Mouse (Mus musculus) liver, embryonic 14.5 days (tissue): ENCODE results near the gene Lcp2. TPM values are rescaled to one million over a fixed set of nuclear protein-coding genes. Genes with fewer than 3 reads are reported as not detected.

Source experiments
- ATAC-seq: fragments of 200-750 bp; cut with Nextera tagmentation; 2 replicates; pipeline ENCODE4 v1.8.0; 2017; ENCODE audit warnings: moderate number of reproducible peaks, mild to moderate bottlenecking, moderate library complexity; ENCODE audit not compliant: insufficient read depth
- DNase-seq, 3 experiments: peaks; one replicate each; pipeline ENCODE4 v3.0.0-alpha.2; 2012 to 2013; ENCODE audit warnings: low read depth in 3 of 3, low spot score in 3 of 3
- H3K27ac ChIP-seq: fragments of 300-500 bp; sonication (generic); 2 replicates; pipeline ENCODE4 v1.5.1; 2014; ENCODE audit warnings: moderate library complexity, mild to moderate bottlenecking, control low read depth, inconsistent platforms
- H3K27me3 ChIP-seq: fragments of 300-500 bp; sonication (generic); 2 replicates; pipeline ENCODE4 v1.6.1; 2014; ENCODE audit warnings: mild to moderate bottlenecking, low read length, moderate library complexity; ENCODE audit not compliant: control insufficient read depth, insufficient read depth
- H3K36me3 ChIP-seq: fragments of 300-500 bp; sonication (generic); replicated peaks from 2 replicates; pipeline ENCODE4 v1.6.1; 2014; ENCODE audit warnings: low read depth; ENCODE audit not compliant: control insufficient read depth, insufficient read depth
- H3K4me1 ChIP-seq, 2 experiments: fragments of 200-500 bp in 1 of 2; fragments of 300-500 bp in 1 of 2; sonication (generic) in 1 of 2; replicated peaks; 2 replicates each; pipeline ENCODE4 v1.6.1; 2012 to 2014; ENCODE audit warnings: antibody characterized with exemption in 1 of 2, inconsistent platforms in 1 of 2, low read length in 1 of 2; ENCODE audit not compliant: control insufficient read depth in 2 of 2, insufficient read depth in 2 of 2
- H3K4me2 ChIP-seq: fragments of 300-500 bp; sonication (generic); 2 replicates; pipeline ENCODE4 v1.6.1; 2014; ENCODE audit warnings: low read depth, mild to moderate bottlenecking, control low read depth, moderate library complexity
- H3K4me3 ChIP-seq, 2 experiments: fragments of 200-500 bp in 1 of 2; fragments of 300-500 bp in 1 of 2; sonication (generic) in 1 of 2; 2 replicates each; pipeline ENCODE4 v1.5.1; 2012 to 2014; ENCODE audit warnings: low read depth in 2 of 2, low read length in 2 of 2, mild to moderate bottlenecking in 2 of 2, control low read depth in 1 of 2, inconsistent platforms in 1 of 2, moderate library complexity in 1 of 2; ENCODE audit not compliant: insufficient read depth in 1 of 2
- H3K9ac ChIP-seq: fragments of 300-500 bp; sonication (generic); replicated peaks from 2 replicates; pipeline ENCODE4 v1.6.1; 2014; ENCODE audit warnings: mild to moderate bottlenecking, control low read depth, moderate library complexity
- H3K9me3 ChIP-seq: fragments of 300-500 bp; sonication (generic); 2 replicates; pipeline ENCODE4 v1.6.1; 2016; ENCODE audit warnings: low read length, mixed read lengths; ENCODE audit not compliant: control insufficient read depth
- CTCF ChIP-seq: IDR thresholded peaks from 2 replicates; pipeline ENCODE4 v1.5.1; 2016; ENCODE audit warnings: antibody characterized with exemption, low read depth, control low read depth
- EP300 ChIP-seq: IDR thresholded peaks from 2 replicates; pipeline ENCODE4 v1.6.1; 2016; ENCODE audit warnings: antibody characterized with exemption, low read depth
- WGBS: fragments of 180-500 bp; shearing (Covaris S2); extraction: QIAGEN DNeasy Blood & Tissue Kit; methylation state at CpG from one replicate; pipeline ENCODE4 v1.1.7; 2014; ENCODE audit not compliant: insufficient replicate concordance; 5-methylcytosine and 5-hydroxymethylcytosine counted together
- polyA plus RNA-seq, 2 experiments: library from polyadenylated mRNA; depleted of rRNA in 1 of 2; stranded (reverse) in 1 of 2; unstranded in 1 of 2; fragments of >200 nt; fragmentation: Nextera tagmentation in 1 of 2; extraction: Ambion mirVana in 1 of 2; gene quantifications; 2 replicates each; pipeline versions ENCODE4 v1.2.1 to v1.2.3; 2012 to 2014

Lcp2 gene
- polyA plus RNA-seq, 2 experiments: 6.8 to 7.1 TPM

- TF ChIP-seq CTCF (no peak), EP300 (no peak)
- no peaks in the 10 kb centered on the region for H3K36me3 ChIP-seq
- H3K9me3 ChIP-seq: no peaks in the 10 kb centered on the region
- H3K4me3 ChIP-seq: no peak overlapping the region
- peaks cover 2 to 10% of the 10 kb centered on the region in 2 experiments; a peak in 3 of 4 replicates for H3K4me1 ChIP-seq
- H3K27me3 ChIP-seq: no peaks in the 10 kb centered on the region
- no peak for DNase-seq
- H3K27ac ChIP-seq: no peak overlapping the region
- H3K9ac ChIP-seq: no peak overlapping the region
- WGBS: 42% methylated on average over 2 of the region's 2 CpGs
- no peak for ATAC-seq
- no peak overlapping the region for H3K4me2 ChIP-seq
Measured at GRCm38 (mm10) chr11:34007616-34008015, 39.1 kb upstream of the Lcp2 start.

GRCm38 (mm10) chr11:34008214-34008613 is 38.5 kb upstream of the Lcp2 start:
- H3K36me3 ChIP-seq: no peaks in the 10 kb centered on the region
- 10% methylated on average over 11 of the region's 11 CpGs for WGBS
- H3K9me3 ChIP-seq: no peaks in the 10 kb centered on the region
- ATAC-seq (peak; percentile 52; the same call in 1 of the 2 replicates), DNase-seq (peak in 2 of 3 experiments; percentile 12 to 28)
- H3K27ac ChIP-seq: no peak overlapping the region
- TF ChIP-seq CTCF (no peak), EP300 (no peak)
- peak overlapping the region; percentile 47; the same call in 1 of the 2 replicates for H3K9ac ChIP-seq
- no peaks in the 10 kb centered on the region for H3K27me3 ChIP-seq
- H3K4me3 ChIP-seq: peak overlapping the region; percentile 15 to 34; a peak in 3 of 4 replicates
- peaks cover 2 to 10% of the 10 kb centered on the region in 2 experiments; a peak in 3 of 4 replicates for H3K4me1 ChIP-seq
- peak overlapping the region; percentile 65 for H3K4me2 ChIP-seq

- peaks cover 2 to 10% of the 10 kb centered on the region in 2 experiments; a peak in 3 of 4 replicates for H3K4me1 ChIP-seq
- H3K27ac ChIP-seq: no peak overlapping the region
- DNase-seq (peak in 2 of 3 experiments; percentile 35 to 50), ATAC-seq (peak; percentile 48; the same call in 1 of the 2 replicates)
- H3K27me3 ChIP-seq: no peaks in the 10 kb centered on the region
- H3K36me3 ChIP-seq: no peaks in the 10 kb centered on the region
- peak overlapping the region; percentile 65 for H3K4me2 ChIP-seq
- H3K4me3 ChIP-seq: peak overlapping the region; percentile 15 to 34
- H3K9me3 ChIP-seq: no peaks in the 10 kb centered on the region
- 7% methylated on average over 9 of the region's 9 CpGs for WGBS
- TF ChIP-seq EP300 (no peak), CTCF (peak; percentile 78)
- peak overlapping the region; percentile 47; the same call in 1 of the 2 replicates for H3K9ac ChIP-seq
Measured at GRCm38 (mm10) chr11:34008702-34009101, 38.0 kb upstream of the Lcp2 start.

GRCm38 (mm10) chr11:34009316-34010087 is 37.2 kb upstream of the Lcp2 start:
- no peak overlapping the region for H3K9ac ChIP-seq
- no peak overlapping the region for H3K4me2 ChIP-seq
- no peak for TF ChIP-seq CTCF
- no peak for TF ChIP-seq EP300
- H3K4me1 ChIP-seq: peaks cover 2 to 10% of the 10 kb centered on the region in 2 experiments; a peak in 3 of 4 replicates
- no peak overlapping the region for H3K4me3 ChIP-seq
- H3K27ac ChIP-seq: no peak overlapping the region
- no peaks in the 10 kb centered on the region for H3K27me3 ChIP-seq
- H3K9me3 ChIP-seq: no peaks in the 10 kb centered on the region
- DNase-seq (no peak), ATAC-seq (no peak)
- no peaks in the 10 kb centered on the region for H3K36me3 ChIP-seq
- 41% methylated on average over 12 of the region's 12 CpGs for WGBS

GRCm38 (mm10) chr11:34010133-34010858 is 36.4 kb upstream of the Lcp2 start:
- H3K9me3 ChIP-seq: no peaks in the 10 kb centered on the region
- 32% methylated on average over 7 of the region's 7 CpGs for whole genome bisulfite sequencing
- H3K27ac ChIP-seq: no peak overlapping the region
- no peak overlapping the region for H3K4me2 ChIP-seq
- H3K4me1 ChIP-seq: peaks cover 2 to 10% of the 10 kb centered on the region in 2 experiments; a peak in 3 of 4 replicates
- no peak for TF ChIP-seq CTCF
- no peak for TF ChIP-seq EP300
- no peak overlapping the region for H3K9ac ChIP-seq
- no peaks in the 10 kb centered on the region for H3K36me3 ChIP-seq
- no peaks in the 10 kb centered on the region for H3K27me3 ChIP-seq
- ATAC-seq (no peak), DNase-seq (no peak)
- H3K4me3 ChIP-seq: no peak overlapping the region
